Mouse (Mus musculus) heart, postnatal 0 days (tissue): ENCODE results near the gene Skap2.

Experiments used
- CTCF ChIP-seq: IDR thresholded peaks from 2 replicates; pipeline ENCODE4 v1.5.1; 2016; ENCODE audit warnings: antibody characterized with exemption, control low read depth, low read depth
- EP300 ChIP-seq: IDR thresholded peaks from 2 replicates; pipeline ENCODE4 v1.6.1; 2016; ENCODE audit warnings: antibody characterized with exemption, low read depth

GRCm38 (mm10) chr6:51860300-51860699, 152.0 kb downstream of the Skap2 start:
- TF ChIP-seq CTCF (no peak), EP300 (no peak)
